Mouse (Mus musculus) layer of hippocampus, postnatal 14 days (tissue): ENCODE measurements around the gene A630023A22Rik. TPM values are rescaled to one million over a fixed set of nuclear protein-coding genes. Genes with fewer than 3 reads are reported as not detected.

Experiments used
- DNase-seq, 2 experiments: peaks; one replicate each; pipeline ENCODE4 v3.0.0; 2021 to 2022; ENCODE audit warnings: low spot score in 2 of 2, mixed read lengths in 1 of 2
- long read RNA-seq, 2 experiments: library from polyadenylated mRNA; stranded (forward); transcript quantifications; one replicate each; pipeline ENCODE4 v2.0.0; 2021
- total RNA-seq, 2 experiments: library from RNA; stranded (reverse); gene quantifications; 2 replicates each; pipeline ENCODE4 v1.2.3; 2021

The A630023A22Rik gene
- total RNA-seq, result not detected
- long read RNA-seq, experiment 1, result 0 reads
- long read RNA-seq, experiment 2, result 0 reads

- no peak for DNase-seq
Observed at GRCm38 (mm10) chr14:34102601-34103000, at the start of gene A630023A22Rik. A630023A22Rik (minus strand) TSS chr14:34102754.

DNA sequence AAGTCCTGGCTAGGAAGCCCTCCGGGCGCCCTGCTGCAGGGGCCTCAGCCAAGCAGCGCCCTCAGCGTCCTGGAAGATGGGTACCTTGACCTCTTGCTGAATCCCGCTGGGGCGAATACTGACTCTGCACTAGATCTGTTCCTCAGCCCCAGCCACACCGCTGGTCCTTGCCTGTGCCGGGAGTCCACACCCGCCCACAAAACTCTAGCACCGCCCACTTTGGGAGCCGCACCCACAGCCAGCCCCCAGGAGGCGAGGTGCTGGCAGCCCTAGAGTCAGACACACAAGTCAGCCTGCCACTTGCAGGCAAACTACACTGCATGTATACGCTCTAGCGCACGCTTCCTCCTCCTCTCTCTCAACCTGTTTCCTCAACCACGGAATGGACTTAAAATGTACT is 49.8 kb upstream of the A630023A22Rik start, which contains the start of gene Npy4r:
Gene Npy4r (minus strand): TSS at position 148 of the 400 bp plus-strand sequence.
- DNase-seq, result no peak

DNA sequence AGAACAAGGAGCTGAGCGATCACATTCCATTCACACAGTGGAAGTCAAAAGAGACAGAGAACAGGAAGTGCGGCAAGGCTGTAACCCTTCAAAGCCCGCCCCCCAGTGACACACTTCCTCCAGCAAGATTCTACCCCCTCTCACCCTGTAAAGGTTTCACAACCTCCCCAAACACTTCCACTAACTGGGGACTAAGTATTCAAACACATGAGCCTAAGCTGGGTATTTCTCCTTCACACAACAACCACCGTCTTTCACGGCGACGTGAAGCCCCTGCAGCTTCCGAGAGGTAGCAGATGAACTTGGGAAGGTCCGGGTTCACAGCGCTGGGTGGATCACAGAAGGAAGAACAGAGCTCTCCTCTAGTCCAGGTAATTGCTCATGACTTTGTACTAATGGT is 40.4 kb upstream of the A630023A22Rik start:
- no peak for DNase-seq

- no peak for DNase-seq
Observed at GRCm38 (mm10) chr14:34142316-34142715, 39.8 kb upstream of the A630023A22Rik start.

- DNase-seq, result no peak
Observed at GRCm38 (mm10) chr14:34139671-34140664, 37.4 kb upstream of the A630023A22Rik start.

DNA sequence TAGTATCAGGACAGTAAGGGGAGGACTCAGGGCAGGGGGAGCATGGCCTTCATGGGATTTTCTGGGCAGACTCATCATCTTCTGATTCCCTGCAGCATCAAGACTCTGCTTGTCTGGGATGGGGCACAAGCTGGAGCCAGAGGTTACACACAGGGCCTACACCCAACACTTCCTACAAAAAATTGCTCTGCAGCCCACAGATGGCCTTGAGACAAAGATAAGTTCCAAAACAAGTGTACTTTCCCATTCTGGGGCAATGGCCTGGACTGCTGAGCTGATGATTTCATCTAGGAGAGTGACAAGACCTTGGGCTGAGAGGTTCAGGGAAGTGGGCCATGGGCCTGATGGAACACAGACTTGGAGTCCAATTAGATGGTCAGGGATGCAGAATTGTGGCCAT is 32.8 kb upstream of the A630023A22Rik start:
- DNase-seq, result no peak

GRCm38 (mm10) chr14:34131216-34131615 is 28.7 kb upstream of the A630023A22Rik start:
- DNase-seq, result no peak

DNA sequence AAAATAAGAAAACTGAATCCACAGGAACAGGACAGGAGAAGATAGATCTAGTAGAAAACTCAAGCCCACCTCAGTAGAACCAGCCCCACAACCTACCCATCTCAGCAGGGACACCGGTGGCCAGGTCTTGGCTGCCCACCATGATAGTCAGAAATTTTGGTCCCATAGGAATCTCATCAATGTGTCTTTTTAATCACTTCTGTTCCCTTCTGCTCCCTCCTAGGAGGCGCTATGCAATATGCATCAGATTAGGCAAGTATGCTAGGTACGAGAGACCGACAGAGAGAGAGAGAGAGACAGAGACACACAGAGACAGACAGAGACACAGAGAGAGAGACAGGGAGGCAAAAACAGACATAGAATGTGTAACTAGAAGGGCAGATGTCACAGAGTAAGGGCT is 19.1 kb upstream of the A630023A22Rik start:
- no peak for DNase-seq

DNA sequence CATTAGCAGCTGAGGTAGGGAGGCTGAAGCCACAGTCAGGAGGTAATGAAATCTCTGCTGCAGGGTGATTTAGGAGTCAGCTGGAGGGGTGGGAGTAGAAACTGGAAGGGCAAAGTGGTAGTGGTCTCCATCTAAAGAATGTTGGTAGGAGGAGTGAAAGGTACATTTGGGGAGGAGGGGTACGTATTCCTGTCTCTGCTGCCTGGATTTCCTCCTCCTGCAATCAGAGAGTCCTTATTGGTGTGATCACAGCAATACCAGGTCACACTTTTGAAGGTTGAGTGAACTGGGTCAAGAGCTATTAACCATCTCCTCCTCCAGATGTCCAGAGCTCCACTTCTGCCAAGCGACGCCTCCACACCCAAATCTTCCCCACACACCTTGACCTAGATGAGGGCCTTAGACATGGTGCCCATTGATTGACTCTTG is 18.4 kb upstream of the A630023A22Rik start:
- no peak for DNase-seq

GRCm38 (mm10) chr14:34120016-34120910 is 17.7 kb upstream of the A630023A22Rik start:
- no peak for DNase-seq

DNA sequence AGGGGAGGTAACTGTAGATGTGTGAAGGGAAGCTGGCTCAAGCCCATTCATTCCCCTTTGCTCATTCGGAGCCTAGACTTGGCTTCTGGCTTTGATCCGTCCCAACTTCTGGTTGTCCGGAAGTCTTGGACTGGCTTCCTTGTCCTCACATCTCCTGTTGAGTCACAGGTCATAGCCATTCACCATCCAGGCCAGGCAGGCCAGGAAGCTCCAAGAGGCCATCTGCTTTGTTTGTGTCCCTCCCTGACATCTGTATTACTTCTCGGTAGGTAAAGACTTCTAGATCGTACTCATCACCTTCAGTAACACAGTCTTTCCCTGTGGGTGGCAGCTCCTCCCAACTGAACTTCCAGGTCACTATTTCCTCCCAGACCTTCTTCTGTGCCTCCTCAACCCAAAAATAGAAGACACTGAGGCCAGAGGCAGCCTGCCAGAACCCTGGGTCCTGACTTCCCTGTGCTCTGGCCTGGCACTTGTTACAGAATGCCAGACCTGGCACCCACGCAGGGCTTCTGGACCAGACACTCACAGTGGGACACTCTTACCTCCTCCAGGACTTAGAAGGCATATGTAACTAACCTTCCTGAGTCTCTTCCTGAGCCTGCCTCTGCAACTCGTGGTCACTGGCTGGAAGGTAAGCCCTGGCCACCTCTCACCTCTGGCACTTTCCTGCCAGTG is 16.6 kb upstream of the A630023A22Rik start:
- DNase-seq, result no peak

- DNase-seq, result peak in 1 of 2 experiments; percentile 5
Observed at GRCm38 (mm10) chr14:34114311-34114710, 11.8 kb upstream of the A630023A22Rik start.

GRCm38 (mm10) chr14:34107594-34107993 is 5.0 kb upstream of the A630023A22Rik start:
- DNase-seq, result no peak

GRCm38 (mm10) chr14:34106389-34107062 is 4.0 kb upstream of the A630023A22Rik start:
- DNase-seq, result peak in 1 of 2 experiments; percentile 5

DNA sequence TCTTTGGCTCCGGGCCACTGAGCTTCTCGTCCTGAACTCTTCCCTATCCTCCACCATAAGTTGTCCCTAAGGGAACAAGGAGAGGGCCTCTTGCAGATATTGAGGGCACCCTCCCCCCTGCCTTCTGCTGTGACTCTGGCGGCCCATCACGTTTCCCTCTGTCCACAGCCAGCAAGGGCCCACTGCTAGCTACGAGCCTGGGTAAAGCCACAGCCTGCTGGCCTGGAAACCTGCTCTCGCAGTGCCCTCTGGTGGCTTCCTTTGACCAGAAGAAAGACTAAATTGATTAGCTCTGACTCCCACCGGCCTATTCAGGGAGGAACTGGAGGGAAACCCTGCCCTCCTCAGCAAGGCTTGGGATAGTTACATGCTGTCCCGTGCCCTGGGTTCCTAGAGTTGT is 2.3 kb upstream of the A630023A22Rik start:
- DNase-seq, result peak; percentile 39 to 54

DNA sequence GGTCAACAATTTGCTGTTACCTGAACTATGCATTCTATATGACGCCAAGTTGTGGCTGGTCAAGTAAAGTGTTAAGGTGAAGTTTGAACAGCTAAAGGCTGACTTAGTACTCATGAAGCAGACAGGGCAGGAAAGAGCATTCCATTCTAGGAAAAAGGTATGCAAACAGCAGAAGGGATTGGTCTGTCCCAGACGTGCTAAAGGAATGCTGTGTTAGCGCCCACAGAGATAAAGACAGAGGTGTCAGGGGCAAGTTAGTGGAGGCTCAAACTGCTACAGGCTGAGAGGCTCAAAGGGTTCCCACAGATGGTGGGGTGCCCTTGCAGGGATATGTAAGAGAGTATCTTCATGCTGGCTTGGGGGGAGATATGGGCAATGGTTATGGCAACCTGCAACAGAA is 1.3 kb upstream of the A630023A22Rik start:
- DNase-seq, result no peak

- no peak for DNase-seq
Observed at GRCm38 (mm10) chr14:34096161-34096560, 6.4 kb downstream of the A630023A22Rik start.

DNA sequence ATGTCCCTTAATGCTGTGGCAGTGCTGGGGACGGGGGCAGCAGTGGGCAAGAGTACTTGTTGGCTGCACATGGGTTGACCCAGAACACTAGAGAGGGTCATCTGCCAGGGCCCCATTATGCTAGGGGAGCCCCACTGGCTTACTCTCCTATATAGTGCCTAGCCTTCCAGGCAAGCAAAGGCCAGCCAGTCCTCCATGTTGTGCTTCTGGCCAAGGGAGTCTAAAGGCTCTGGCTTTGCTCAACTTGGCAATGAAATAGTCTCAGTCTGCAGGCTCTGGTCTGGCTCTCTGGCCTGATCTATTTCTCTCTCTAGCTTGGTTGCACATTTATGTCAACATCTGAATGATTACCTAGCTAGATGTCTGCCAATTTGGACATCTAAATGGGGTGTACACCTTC is 9.7 kb downstream of the A630023A22Rik start:
- no peak for DNase-seq

- no peak for DNase-seq
Observed at GRCm38 (mm10) chr14:34091475-34091874, 11.1 kb downstream of the A630023A22Rik start.

GRCm38 (mm10) chr14:34089796-34090195 is 12.8 kb downstream of the A630023A22Rik start:
- DNase-seq, result no peak
